Mouse (Mus musculus) ES-Bruce4 (cell line): Measurements from ENCODE around the gene Trio.

Source experiments
- CTCF ChIP-seq: IDR thresholded peaks from one replicate; pipeline ENCODE4 v1.8.1; 2011; ENCODE audit warnings: low read depth, low read length
- POLR2A ChIP-seq: IDR thresholded peaks from one replicate; pipeline ENCODE4 v1.8.1; 2011; ENCODE audit warnings: low read length; ENCODE audit not compliant: insufficient read depth

- TF ChIP-seq CTCF: no peak
- no peak for TF ChIP-seq POLR2A
Measured at GRCm38 (mm10) chr15:27901200-27901599, 124.4 kb downstream of the Trio start.
